ENCODE assay signal across 8 mouse cellular contexts in genomic region chr2:34801516-34802482, GRCm38 (mm10). TPM values are rescaled to one million over a fixed set of nuclear protein-coding genes. Genes with fewer than 3 reads are reported as not detected.
A peak's percentile ranks its signal among the peaks of the same experiment; 100 is the strongest.
DNase-seq lines count a peak whose midpoint lies in the region; ATAC-seq lines count a peak whose summit lies in the region.

No protein-coding gene starts in this region.

- peak; percentile 91 for ATAC-seq in inflammation-experienced regulatory T-cells, adult 6 months
- peak; percentile 84 for ATAC-seq in megakaryocyte-erythroid progenitor cell, adult 5-6 weeks (replicated peaks; ENCODE audit: low FRiP score, low TSS enrichment, poor library complexity, severe bottlenecking)

- intact Hi-C loops in gastrocnemius, postnatal 14 days (cut with DNase I; ENCODE audit: low total_unique reads), result no loop called here
- intact Hi-C loops in left cerebral cortex, postnatal 10 days (cut with DNase I), result no loop called here

- DNase-seq in adrenal gland, adult (ENCODE audit: inconsistent age in 2 of 2, low spot score in 1 of 2), result peak; percentile 97 to 99
- peak; percentile 100 for DNase-seq in embryo, embryonic 10.5 days (ENCODE audit: low spot score)
- DNase-seq in gastrocnemius, postnatal 14 days, result peak; percentile 97
- DNase-seq in left cerebral cortex, postnatal 10 days (ENCODE audit: extremely low spot score in 1 of 2, low spot score in 2 of 2), result peak; percentile 98 to 99
- peak; percentile 98 for DNase-seq in right cerebral cortex, postnatal 25 days
- DNase-seq in urinary bladder, postnatal 4 days (ENCODE audit: low spot score in 2 of 2), result peak; percentile 95 to 97

RNA-seq across cellular contexts. Expression of gene Rabepk, which starts 2.1 kb away (rescaled TPM):
- total RNA-seq in gastrocnemius, postnatal 14 days (2021), result 10 to 100 TPM in 1 of 2 experiments, 1 to 10 TPM in 1; 7.9 to 10.1 TPM
- polyA plus RNA-seq in inflammation-experienced regulatory T-cells, adult 6 months (2017; shearing (Covaris generic)), result 10 to 100 TPM; 53.6 to 62.6 (median 58.1) TPM
- 10 to 100 TPM; 22.3 to 32.6 TPM for total RNA-seq in left cerebral cortex, postnatal 10 days (2021)
- total RNA-seq in megakaryocyte-erythroid progenitor cell, adult 5-6 weeks (2014; fragmentation: Nextera tagmentation), result 23.3 and 30.8 TPM in 2 replicates
- total RNA-seq in megakaryocyte-erythroid progenitor cell, adult 5-6 weeks (2017), result 46.9 and 53.8 TPM in 2 replicates

RNA-seq across cellular contexts. Expression of gene Fbxw2, which starts 24.3 kb away (rescaled TPM):
- 10 to 100 TPM; 43.5 to 48.3 TPM for total RNA-seq in gastrocnemius, postnatal 14 days (2021)
- polyA plus RNA-seq in inflammation-experienced regulatory T-cells, adult 6 months (2017; shearing (Covaris generic)), result 10 to 100 TPM; 62.7 to 77.2 (median 72.8) TPM
- 100 to 1,000 TPM in 1 of 2 experiments, 10 to 100 TPM in 1; 97.1 to 103 TPM for total RNA-seq in left cerebral cortex, postnatal 10 days (2021)
- 46.3 and 61.9 TPM in 2 replicates for total RNA-seq in megakaryocyte-erythroid progenitor cell, adult 5-6 weeks (2014; fragmentation: Nextera tagmentation)
- total RNA-seq in megakaryocyte-erythroid progenitor cell, adult 5-6 weeks (2017), result 73.6 and 75.1 TPM in 2 replicates

RNA-seq across cellular contexts. Expression of gene Hspa5, which starts 30.0 kb away (rescaled TPM):
- 100 to 1,000 TPM; 175 to 207 TPM for total RNA-seq in gastrocnemius, postnatal 14 days (2021)
- polyA plus RNA-seq in inflammation-experienced regulatory T-cells, adult 6 months (2017; shearing (Covaris generic)), result 100 to 1,000 TPM; 576 to 769 (median 638) TPM
- 100 to 1,000 TPM; 216 to 224 TPM for total RNA-seq in left cerebral cortex, postnatal 10 days (2021)
- 185 and 219 TPM in 2 replicates for total RNA-seq in megakaryocyte-erythroid progenitor cell, adult 5-6 weeks (2014; fragmentation: Nextera tagmentation)
- 866 and 884 TPM in 2 replicates for total RNA-seq in megakaryocyte-erythroid progenitor cell, adult 5-6 weeks (2017)

RNA-seq across cellular contexts. Expression of gene Gm34653, which starts 31.0 kb away (rescaled TPM):
- total RNA-seq in gastrocnemius, postnatal 14 days (2021), result under 1 TPM; 0.12 to 0.18 TPM
- not detected for polyA plus RNA-seq in inflammation-experienced regulatory T-cells, adult 6 months (2017; shearing (Covaris generic))
- under 1 TPM in 1 of 2 experiments, not detected in 1; 0.20 TPM for total RNA-seq in left cerebral cortex, postnatal 10 days (2021)
- 0.37 and 1.9 TPM in 2 replicates for total RNA-seq in megakaryocyte-erythroid progenitor cell, adult 5-6 weeks (2014; fragmentation: Nextera tagmentation)
- total RNA-seq in megakaryocyte-erythroid progenitor cell, adult 5-6 weeks (2017), result not detected in 2 replicates

RNA-seq across cellular contexts. Expression of gene Gapvd1, which starts 46.8 kb away (rescaled TPM):
- total RNA-seq in gastrocnemius, postnatal 14 days (2021), result 10 to 100 TPM; 32.2 to 34.6 TPM
- 10 to 100 TPM; 45.5 to 69.9 (median 60.5) TPM for polyA plus RNA-seq in inflammation-experienced regulatory T-cells, adult 6 months (2017; shearing (Covaris generic))
- 100 to 1,000 TPM; 109 to 115 TPM for total RNA-seq in left cerebral cortex, postnatal 10 days (2021)
- 75.3 and 87.5 TPM in 2 replicates for total RNA-seq in megakaryocyte-erythroid progenitor cell, adult 5-6 weeks (2014; fragmentation: Nextera tagmentation)
- 84.3 and 99.7 TPM in 2 replicates for total RNA-seq in megakaryocyte-erythroid progenitor cell, adult 5-6 weeks (2017)

Comparison
In these comparisons a context has a peak if more than half of its experiments do, and no peak if none do; other contexts are left out.
1. Peak in every context shown above with its lines: DNase-seq and ATAC-seq.